Mouse (Mus musculus): ENCODE results near the gene Dnajb3.

- TF ChIP-seq CTCF (IDR thresholded peaks at IDR 0.05; ENCODE audit: low read depth) (no peak), EP300 (IDR thresholded peaks at IDR 0.05; ENCODE audit: low read depth) (no peak)
Measured at GRCm38 (mm10) chr1:88246386-88246785, 40.8 kb upstream of the Dnajb3 start.

All from liver, embryonic 14.5 days (tissue).